Comparison of ENCODE assay signal across 10 mouse cellular contexts in the genomic region with DNA sequence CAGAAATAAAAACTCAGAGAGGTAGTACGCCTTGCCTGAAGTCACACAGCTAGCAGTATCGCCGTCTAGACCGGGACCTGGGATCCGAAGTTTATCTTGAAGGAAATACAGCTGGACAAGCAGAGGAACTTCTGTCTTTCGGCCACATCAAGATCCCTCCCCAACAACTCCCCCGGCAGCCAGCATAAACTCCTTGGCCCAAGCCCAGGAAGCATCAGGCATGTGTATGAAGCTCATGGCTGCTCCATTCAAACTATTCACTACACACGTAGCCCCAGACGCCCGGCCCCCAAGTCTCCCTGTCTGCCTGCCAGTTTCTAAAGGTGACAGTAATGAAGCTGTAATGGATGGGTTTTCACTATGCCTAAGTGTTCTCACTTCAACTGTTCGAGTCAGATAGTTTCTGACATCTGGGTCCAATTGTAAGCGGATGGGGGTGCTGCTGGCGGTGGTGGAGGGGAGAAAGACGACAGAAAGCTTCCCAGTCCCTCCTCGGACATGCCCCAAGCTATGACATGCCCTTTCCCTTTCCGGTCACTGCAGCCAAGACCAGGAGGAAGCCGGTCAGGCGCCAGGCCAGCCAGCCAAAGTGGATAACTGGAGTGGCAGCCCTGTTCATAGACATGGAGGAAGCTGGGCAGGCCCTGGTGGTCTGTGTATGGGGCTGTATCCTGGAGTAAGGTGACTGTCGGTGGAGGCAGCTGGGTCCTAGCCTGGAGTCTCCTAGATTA. TPM values are rescaled to one million over a fixed set of nuclear protein-coding genes. Genes with fewer than 3 reads are reported as not detected.
DNase-seq lines count a peak whose midpoint lies in the region; ATAC-seq and TF ChIP-seq lines count a peak whose summit lies in the region.
"Had no signal": no experiment of that assay in that cellular context is flagged by ENCODE, and none has a peak within 500 bp of the region (broad histone marks: within the 10 kb centered on the region; RNA-seq: fewer than 3 reads in every experiment).

No protein-coding gene starts in this region.

- no peak for TF ChIP-seq POLR2A in kidney, adult 2 months (IDR thresholded peaks at IDR 0.05; ENCODE audit: low read depth, low read length)

- intact Hi-C loops in heart, postnatal 25 days (cut with DNase I), result no loop called here

- 28% methylated on average over 19 of the region's 19 CpGs for WGBS in kidney, adult 2 months
- 38% methylated on average over 19 of the region's 19 CpGs for WGBS in kidney, embryonic 15.5 days
- 41% methylated on average over 19 of the region's 19 CpGs for WGBS in embryonic facial prominence, embryonic 10.5 days
- 32% methylated on average over 19 of the region's 19 CpGs for WGBS in lung, postnatal 0 days

- no peak overlapping the region for H3K4me3 ChIP-seq in kidney, adult 2 months (ENCODE audit: insufficient read depth, low read depth, low read length)
- H3K4me3 ChIP-seq in kidney, embryonic 15.5 days (replicated peaks), result no peak overlapping the region
- H3K4me3 ChIP-seq in embryonic facial prominence, embryonic 10.5 days, result no peak overlapping the region
- H3K4me3 ChIP-seq in lung, postnatal 0 days (ENCODE audit: low read depth, low read length), result no peak overlapping the region
- H3K4me3 ChIP-seq: limb, embryonic 13.5 days had no signal

- no peaks in the 10 kb centered on the region for H3K36me3 ChIP-seq in kidney, adult 2 months (ENCODE audit: control insufficient read depth, insufficient read depth, low read length)
- no peaks in the 10 kb centered on the region for H3K36me3 ChIP-seq in kidney, embryonic 15.5 days
- no peaks in the 10 kb centered on the region for H3K36me3 ChIP-seq in embryonic facial prominence, embryonic 10.5 days (replicated peaks)
- no peaks in the 10 kb centered on the region for H3K36me3 ChIP-seq in lung, postnatal 0 days (ENCODE audit: insufficient read depth, low read length)
- H3K36me3 ChIP-seq: G1E; limb, embryonic 13.5 days had no signal

- no peak overlapping the region for H3K9ac ChIP-seq in kidney, embryonic 15.5 days
- H3K9ac ChIP-seq in lung, postnatal 0 days (replicated peaks; ENCODE audit: low read depth), result no peak overlapping the region
- H3K9ac ChIP-seq: limb, embryonic 13.5 days had no signal

- no peaks in the 10 kb centered on the region for H3K4me1 ChIP-seq in kidney, adult 2 months (ENCODE audit: control insufficient read depth, insufficient read depth, low read length)
- peaks cover 37% of the 10 kb centered on the region for H3K4me1 ChIP-seq in kidney, embryonic 15.5 days
- peaks cover 50% of the 10 kb centered on the region for H3K4me1 ChIP-seq in embryonic facial prominence, embryonic 10.5 days
- H3K4me1 ChIP-seq in lung, postnatal 0 days (ENCODE audit: insufficient read depth, low read depth, low read length), result no peaks in the 10 kb centered on the region; the same call in 1 of the 2 replicates

- no peak for TF ChIP-seq CTCF in kidney, adult 2 months (conservative IDR thresholded peaks at IDR 0.05; ENCODE audit: insufficient read depth, insufficient read length, low read depth, low read length)
- TF ChIP-seq CTCF in lung, postnatal 0 days (IDR thresholded peaks at IDR 0.05), result no peak

- H3K4me2 ChIP-seq in kidney, embryonic 15.5 days, result no peak overlapping the region
- H3K4me2 ChIP-seq in lung, postnatal 0 days (replicated peaks; ENCODE audit: low read depth, low read length), result no peak overlapping the region
- H3K4me2 ChIP-seq: limb, embryonic 13.5 days had no signal

- ATAC-seq in kidney, embryonic 15.5 days (replicated peaks; ENCODE audit: low FRiP score), result no peak
- peak; percentile 89 for ATAC-seq in lung, postnatal 0 days

- H3K9me3 ChIP-seq in kidney, embryonic 15.5 days (replicated peaks), result 0 out of 2 replicates have a peak, but pooled peaks cover 1% of the 10 kb centered on the region
- H3K9me3 ChIP-seq in embryonic facial prominence, embryonic 10.5 days, result no peaks in the 10 kb centered on the region
- H3K9me3 ChIP-seq in lung, postnatal 0 days (ENCODE audit: low read length), result no peaks in the 10 kb centered on the region
- H3K9me3 ChIP-seq: G1E; limb, embryonic 13.5 days had no signal

- peak; percentile 40; the same call in 1 of the 2 replicates for TF ChIP-seq EP300 in lung, postnatal 0 days (IDR thresholded peaks at IDR 0.05)

- peak; percentile 71 for DNase-seq in kidney, adult 2 months
- DNase-seq in embryonic facial prominence, embryonic 10.5 days (ENCODE audit: low spot score), result peak; percentile 33
- DNase-seq in heart, postnatal 25 days (ENCODE audit: low spot score), result peak; percentile 23
- DNase-seq in lung, postnatal 0 days (ENCODE audit: low spot score), result peak; percentile 70
- DNase-seq in right cerebral cortex, postnatal 4 days, result no peak
- no peak for DNase-seq in left cerebral cortex, adult 9 months (ENCODE audit: low spot score in 2 of 2)
- no peak for DNase-seq in T-cell, adult 2 months (ENCODE audit: low spot score)

- H3K27ac ChIP-seq in kidney, adult 2 months (ENCODE audit: insufficient read depth, low read depth, low read length), result no peak overlapping the region
- H3K27ac ChIP-seq in kidney, embryonic 15.5 days, result no peak overlapping the region
- H3K27ac ChIP-seq in embryonic facial prominence, embryonic 10.5 days (replicated peaks), result peak overlapping the region; percentile 19
- H3K27ac ChIP-seq in lung, postnatal 0 days (ENCODE audit: low read length), result peak overlapping the region; percentile 43
- H3K27ac ChIP-seq: limb, embryonic 13.5 days had no signal

- no peaks in the 10 kb centered on the region for H3K27me3 ChIP-seq in kidney, adult 2 months (replicated peaks; ENCODE audit: control insufficient read depth, insufficient read depth, low read length)
- no peaks in the 10 kb centered on the region for H3K27me3 ChIP-seq in kidney, embryonic 15.5 days
- no peaks in the 10 kb centered on the region for H3K27me3 ChIP-seq in embryonic facial prominence, embryonic 10.5 days (replicated peaks; ENCODE audit: low read depth, poor library complexity, severe bottlenecking)
- no peaks in the 10 kb centered on the region for H3K27me3 ChIP-seq in lung, postnatal 0 days (replicated peaks; ENCODE audit: insufficient read depth, low read length)

RNA-seq across cellular contexts. Expression of a gene that starts 45.1 kb away (rescaled TPM):
- polyA plus RNA-seq in kidney, adult 2 months (2012; rRNA removed), result 0.34 and 0.44 TPM in 2 replicates
- polyA plus RNA-seq in kidney, embryonic 15.5 days (2015; fragmentation: Nextera tagmentation; extraction: Ambion mirVana), result 6.0 and 6.8 TPM in 2 replicates
- polyA plus RNA-seq in embryonic facial prominence, embryonic 10.5 days (2016; fragmentation: Nextera tagmentation; extraction: Ambion mirVana), result 6.0 and 6.1 TPM in 2 replicates
- total RNA-seq in heart, postnatal 25 days (2021), result under 1 TPM; 0.78 to 0.86 TPM
- polyA plus RNA-seq in lung, postnatal 0 days (2015; fragmentation: Nextera tagmentation; extraction: Ambion mirVana), result 54.8 and 61.8 TPM in 2 replicates
- polyA plus RNA-seq: G1E had no signal

Comparison
In these comparisons a context has a peak if more than half of its experiments do, and no peak if none do; other contexts are left out.
1. DNase-seq: peak in kidney, adult 2 months (single experiment), embryonic facial prominence, embryonic 10.5 days (single experiment), heart, postnatal 25 days (single experiment) and lung, postnatal 0 days (single experiment); none in right cerebral cortex, postnatal 4 days (single experiment), left cerebral cortex, adult 9 months (0 of 2) and T-cell, adult 2 months (single experiment).
2. H3K27ac ChIP-seq: peak in embryonic facial prominence, embryonic 10.5 days (single experiment) and lung, postnatal 0 days (single experiment); none in kidney, adult 2 months (single experiment) and kidney, embryonic 15.5 days (single experiment).